Mouse (Mus musculus) urinary bladder, adult 18-20 months (tissue): ENCODE results near the gene Atp6v0a1.
"Not testable (repeated sequence)": the region's sequence is repeated elsewhere in the genome, so short reads cannot be mapped to it uniquely, and the experiment has no call there.

Experiments used
- DNase-seq, 2 experiments: peaks; one replicate each; pipeline ENCODE4 v3.0.0; 2022; ENCODE audit warnings: low spot score in 2 of 2, mixed read lengths in 2 of 2

Gene Atp6v0a1

GRCm38 (mm10) chr11:100981236-100981635, 28.0 kb upstream of the Atp6v0a1 start:
- no peak for DNase-seq

- DNase-seq = no peak
Measured at GRCm38 (mm10) chr11:100982087-100982486, 27.2 kb upstream of the Atp6v0a1 start.

- peak in 1 of 2 experiments; percentile 70 for DNase-seq
Measured at GRCm38 (mm10) chr11:100983125-100983777, 26.0 kb upstream of the Atp6v0a1 start.

GRCm38 (mm10) chr11:100983778-100984131, 25.5 kb upstream of the Atp6v0a1 start:
- no peak for DNase-seq

- DNase-seq = no peak
Measured at GRCm38 (mm10) chr11:100985607-100986006, 23.6 kb upstream of the Atp6v0a1 start.

GRCm38 (mm10) chr11:100988674-100989073, 20.6 kb upstream of the Atp6v0a1 start:
- no peak for DNase-seq

- no peak for DNase-seq
Measured at GRCm38 (mm10) chr11:100989666-100990065, 19.6 kb upstream of the Atp6v0a1 start.

GRCm38 (mm10) chr11:100991027-100991534, 18.2 kb upstream of the Atp6v0a1 start:
- DNase-seq = no peak

- DNase-seq = no peak
Measured at GRCm38 (mm10) chr11:100993437-100993836, 15.8 kb upstream of the Atp6v0a1 start.

- no peak for DNase-seq
Measured at GRCm38 (mm10) chr11:100994233-100994632, 15.0 kb upstream of the Atp6v0a1 start.

GRCm38 (mm10) chr11:100994655-100995054, 14.6 kb upstream of the Atp6v0a1 start:
- DNase-seq = no peak

- DNase-seq = no peak
Measured at GRCm38 (mm10) chr11:100996501-100996900, 12.8 kb upstream of the Atp6v0a1 start.

GRCm38 (mm10) chr11:100998836-100999235, 10.4 kb upstream of the Atp6v0a1 start:
- no peak for DNase-seq

- no peak for DNase-seq
Measured at GRCm38 (mm10) chr11:100999254-100999653, 10.0 kb upstream of the Atp6v0a1 start.

GRCm38 (mm10) chr11:101001875-101002552, 7.2 kb upstream of the Atp6v0a1 start:
- not testable (repeated sequence) for DNase-seq

- DNase-seq = peak in 1 of 2 experiments; percentile 20
Measured at GRCm38 (mm10) chr11:101003025-101003685, 6.1 kb upstream of the Atp6v0a1 start.

GRCm38 (mm10) chr11:101008206-101009045, 826 bp upstream of the Atp6v0a1 start:
- DNase-seq = no peak

GRCm38 (mm10) chr11:101009888-101010784, 884 bp downstream of the Atp6v0a1 start:
- DNase-seq = peak in 1 of 2 experiments; percentile 23

GRCm38 (mm10) chr11:101011641-101012040, 2.4 kb downstream of the Atp6v0a1 start:
- no peak for DNase-seq

GRCm38 (mm10) chr11:101023371-101023770, 14.1 kb downstream of the Atp6v0a1 start:
- no peak for DNase-seq

- DNase-seq = no peak
Measured at GRCm38 (mm10) chr11:101024001-101024400, 14.7 kb downstream of the Atp6v0a1 start.
